Mouse (Mus musculus) Patski (cell line): ENCODE results near the gene Exosc3. TPM values are rescaled to one million over a fixed set of nuclear protein-coding genes. Genes with fewer than 3 reads are reported as not detected.

Source experiments
- ATAC-seq: fragments of 100-300 bp; one replicate; pipeline ENCODE4 v1.8.0; 2021
- CTCF ChIA-PET: fragments of 350-600 bp; sonication (Branson Sonifier 250); formaldehyde crosslinking; loops from one replicate; lab custom pipeline; 2022; ENCODE audit warnings: inconsistent platforms; lab: Charles Lee
- POLR2A ChIA-PET: fragments of 350-600 bp; sonication (Branson Sonifier 250); formaldehyde crosslinking; loops from one replicate; lab custom pipeline; 2022; ENCODE audit warnings: antibody characterized with exemption, inconsistent platforms; lab: Charles Lee
- DNase-seq: peaks from one replicate; pipeline ENCODE4 v3.0.0-alpha.2; 2011; ENCODE audit warnings: low read depth, low spot score
- H3K27me3 ChIP-seq: fragments of 371-371 bp; one replicate; pipeline ENCODE4 v1.5.1; 2021
- CTCF ChIP-seq: fragments of 100-300 bp; IDR thresholded peaks from one replicate; pipeline ENCODE4 v1.5.1; 2021
- in situ Hi-C: fragments of 300-500 bp; cut with MboI; formaldehyde crosslinking; loops from 3 replicates; pipeline ENCODE4 v1.11.1; 2018; ENCODE audit warnings: low pct_unique_long_range_greater_than_20kb, mixed read lengths
- polyA plus RNA-seq: library from polyadenylated mRNA; unstranded; gene quantifications from one replicate; pipeline ENCODE4 v1.2.3, GENCODE M21; 2021

The Exosc3 gene
- polyA plus RNA-seq, 1 experiment from 2014 or later, result 19.4 TPM

GRCm38 (mm10) chr4:45286318-45286717 lies 56.2 kb downstream of the Exosc3 start:
- no peak for DNase-seq
- ChIA-PET POLR2A (interaction anchor here (0.7 kb wide), 1 partner anchor 1362 kb away, joined by 3 read pairs; no protein-coding TSS in a partner anchor), CTCF (interaction anchor here (1.3 to 1.9 kb wide), 3 partner anchors 10 to 28 kb away, joined by 3 to 12 read pairs (median 4); partner anchors contain the start of gene Trmt10b)
- in situ Hi-C loops, result loop anchor here (10.0 kb wide), 1 partner anchor 568 kb away; no protein-coding TSS in a partner anchor
- TF ChIP-seq CTCF, result peak; percentile 61
- H3K27me3 ChIP-seq, result no peaks in the 10 kb centered on the region
- ATAC-seq, result no peak

- TF ChIP-seq CTCF, result peak; percentile 86
- ATAC-seq (peak; percentile 76), DNase-seq (no peak)
- no peaks in the 10 kb centered on the region for H3K27me3 ChIP-seq
- in situ Hi-C loops, result loop anchor here (5.0 to 10.0 kb wide), 4 partner anchors 178 to 575 kb away; partner anchors contain the start of gene Polr1e
- ChIA-PET POLR2A (no interaction called here), CTCF (no interaction called here)
These were observed 62.5 kb downstream of the Exosc3 start for GRCm38 (mm10) chr4:45279981-45280548.

GRCm38 (mm10) chr4:45279292-45279691 lies 63.2 kb downstream of the Exosc3 start:
- H3K27me3 ChIP-seq, result no peaks in the 10 kb centered on the region
- POLR2A ChIA-PET, result no interaction called here
- in situ Hi-C loops, result no loop called here
- ATAC-seq (no peak), DNase-seq (no peak)
- peak; percentile 54 for TF ChIP-seq CTCF
- CTCF ChIA-PET, result no interaction called here

- TF ChIP-seq CTCF, result no peak
- POLR2A ChIA-PET, result no interaction called here
- H3K27me3 ChIP-seq, result no peaks in the 10 kb centered on the region
- in situ Hi-C loops, result no loop called here
- DNase-seq (no peak), ATAC-seq (no peak)
- CTCF ChIA-PET, result no interaction called here
These were observed 66.8 kb downstream of the Exosc3 start for GRCm38 (mm10) chr4:45275770-45276169.

- TF ChIP-seq CTCF, result no peak
- in situ Hi-C loops, result no loop called here
- DNase-seq, result no peak
- no peak for ATAC-seq
- ChIA-PET POLR2A (no interaction called here), CTCF (no interaction called here)
- H3K27me3 ChIP-seq, result no peaks in the 10 kb centered on the region
These were observed 71.5 kb downstream of the Exosc3 start for GRCm38 (mm10) chr4:45271041-45271452.

GRCm38 (mm10) chr4:45267883-45268282 lies 74.6 kb downstream of the Exosc3 start:
- TF ChIP-seq CTCF, result no peak
- H3K27me3 ChIP-seq, result no peaks in the 10 kb centered on the region
- POLR2A ChIA-PET, result no interaction called here
- no peak for DNase-seq
- ATAC-seq, result no peak
- in situ Hi-C loops, result no loop called here
- CTCF ChIA-PET, result no interaction called here

Other genes starting within 250 kb of the Exosc3 start
- gene Tomm5, start 234.6 kb downstream of the Exosc3 start, polyA plus RNA-seq, result 84.9 TPM
- gene Frmpd1, start 157.9 kb downstream of the Exosc3 start, polyA plus RNA-seq, result 0.04 TPM
- gene Trmt10b, start 45.6 kb downstream of the Exosc3 start, polyA plus RNA-seq, result 11.3 TPM
- gene Dcaf10, start 631 bp downstream of the Exosc3 start, polyA plus RNA-seq, result 10.8 TPM
- gene Slc25a51, start 66.0 kb upstream of the Exosc3 start, polyA plus RNA-seq, result 38.6 TPM
- 71.9 TPM for gene Shb, start 189.7 kb upstream of the Exosc3 start, polyA plus RNA-seq